ENCODE assay signal across 22 mouse cellular contexts in the genomic region with DNA sequence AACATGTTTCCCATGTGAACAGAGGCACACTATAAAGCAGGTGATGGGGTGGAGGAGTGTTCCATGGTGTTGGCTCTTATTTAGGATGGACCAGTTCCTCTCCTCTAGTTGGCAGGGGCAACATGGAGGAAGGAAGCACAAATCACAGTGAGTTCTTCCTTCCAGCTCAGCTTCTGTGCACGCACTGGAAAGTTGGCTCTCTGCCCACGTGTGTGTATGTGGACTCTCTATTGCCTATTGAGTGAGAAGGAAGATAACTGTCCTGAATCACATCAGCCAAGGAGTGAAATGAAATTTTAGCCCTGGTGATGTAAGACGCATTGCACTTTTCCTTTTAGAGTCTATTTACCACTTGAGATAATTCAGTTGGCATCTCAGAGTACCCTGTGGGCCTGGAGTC.
DNase-seq lines count a peak whose midpoint lies in the region; ATAC-seq and TF ChIP-seq lines count a peak whose summit lies in the region.
"Had no signal": no experiment of that assay in that cellular context is flagged by ENCODE, and none has a peak within 500 bp of the region (broad histone marks: within the 10 kb centered on the region; RNA-seq: fewer than 3 reads in every experiment).

No protein-coding gene starts in this region.

- H3K9me3 ChIP-seq in hindbrain, postnatal 0 days (ENCODE audit: low read length), result no peaks in the 10 kb centered on the region
- H3K9me3 ChIP-seq in hindbrain, embryonic 16.5 days (ENCODE audit: control insufficient read depth, low read length), result no peaks in the 10 kb centered on the region
- H3K9me3 ChIP-seq: embryonic facial prominence, embryonic 13.5 days; forebrain, embryonic 10.5 days; forebrain, embryonic 15.5 days; limb, embryonic 13.5 days; stomach, embryonic 15.5 days had no signal

- TF ChIP-seq CTCF in hindbrain, postnatal 0 days (IDR thresholded peaks at IDR 0.05; ENCODE audit: low read depth), result no peak

- no peaks in the 10 kb centered on the region for H3K27me3 ChIP-seq in hindbrain, postnatal 0 days (ENCODE audit: insufficient read depth, low read length)
- H3K27me3 ChIP-seq in hindbrain, embryonic 16.5 days (replicated peaks; ENCODE audit: control insufficient read depth, insufficient read depth, low read length), result no peaks in the 10 kb centered on the region
- H3K27me3 ChIP-seq: CH12.LX; embryonic facial prominence, embryonic 13.5 days; stomach, embryonic 15.5 days had no signal

- no peak overlapping the region for H3K9ac ChIP-seq in hindbrain, postnatal 0 days (replicated peaks; ENCODE audit: low read length)
- H3K9ac ChIP-seq in hindbrain, embryonic 16.5 days (ENCODE audit: low read depth, low read length), result no peak overlapping the region
- H3K9ac ChIP-seq: embryonic facial prominence, embryonic 13.5 days; forebrain, embryonic 15.5 days; limb, embryonic 13.5 days; stomach, embryonic 15.5 days had no signal

- intact Hi-C loops in left cerebral cortex, postnatal 4 days (cut with DNase I), result no loop called here

- ATAC-seq in hindbrain, postnatal 0 days, result no peak
- ATAC-seq in hindbrain, embryonic 16.5 days, result no peak
- ATAC-seq: activated CD4-positive, CD25-positive, alpha-beta regulatory T cell, adult 4 months; forebrain, embryonic 15.5 days; intestine, embryonic 16.5 days had no signal

- peaks cover 21% of the 10 kb centered on the region for H3K4me1 ChIP-seq in hindbrain, postnatal 0 days (ENCODE audit: insufficient read depth, low read length)
- peaks cover 10% of the 10 kb centered on the region; the same call in 1 of the 2 replicates for H3K4me1 ChIP-seq in hindbrain, embryonic 16.5 days (ENCODE audit: control insufficient read depth, insufficient read depth, low read depth, low read length)
- H3K4me1 ChIP-seq: embryonic facial prominence, embryonic 13.5 days; limb, embryonic 13.5 days; stomach, embryonic 15.5 days had no signal

- DNase-seq in adrenal gland, postnatal 10 days, result peak; percentile 5
- no peak for DNase-seq in adrenal gland, adult 18-20 months (ENCODE audit: low spot score in 2 of 2)
- DNase-seq in heart, adult 11 months, result peak; percentile 86
- DNase-seq in heart, adult 18-20 months, result no peak
- peak; percentile 23 for DNase-seq in hindbrain, postnatal 0 days (ENCODE audit: low spot score)
- DNase-seq in left cerebral cortex, postnatal 4 days, result peak; percentile 25
- no peak for DNase-seq in left cerebral cortex, adult 8-10 months (ENCODE audit: low spot score in 2 of 2)
- DNase-seq: cerebellum, adult 8-10 months; gastrocnemius, postnatal 25 days; lung, postnatal 10 days; midbrain, embryonic 14.5 days; right cerebral cortex, postnatal 25 days had no signal

- no peak overlapping the region for H3K4me2 ChIP-seq in hindbrain, postnatal 0 days (ENCODE audit: low read depth, low read length)
- no peak overlapping the region for H3K4me2 ChIP-seq in hindbrain, embryonic 16.5 days (ENCODE audit: low read length)
- H3K4me2 ChIP-seq: embryonic facial prominence, embryonic 13.5 days; forebrain, embryonic 15.5 days; limb, embryonic 13.5 days; liver, embryonic 11.5 days; stomach, embryonic 15.5 days had no signal

- H3K4me3 ChIP-seq in hindbrain, postnatal 0 days (ENCODE audit: low read length), result no peak overlapping the region
- H3K4me3 ChIP-seq in hindbrain, embryonic 16.5 days (ENCODE audit: low read length), result no peak overlapping the region
- H3K4me3 ChIP-seq: embryonic facial prominence, embryonic 13.5 days; forebrain, embryonic 10.5 days; forebrain, embryonic 15.5 days; limb, embryonic 13.5 days; stomach, embryonic 15.5 days had no signal

- no peak overlapping the region for H3K27ac ChIP-seq in hindbrain, postnatal 0 days
- H3K27ac ChIP-seq in hindbrain, embryonic 16.5 days (ENCODE audit: low read depth, low read length), result no peak overlapping the region
- H3K27ac ChIP-seq: embryonic facial prominence, embryonic 13.5 days; forebrain, embryonic 10.5 days; forebrain, embryonic 15.5 days; limb, embryonic 13.5 days; stomach, embryonic 15.5 days had no signal

- WGBS in hindbrain, postnatal 0 days, result 68% methylated on average over 3 of the region's 3 CpGs
- 60% methylated on average over 3 of the region's 3 CpGs for WGBS in hindbrain, embryonic 16.5 days

- no peaks in the 10 kb centered on the region for H3K36me3 ChIP-seq in hindbrain, postnatal 0 days (ENCODE audit: insufficient read depth, low read length)
- no peaks in the 10 kb centered on the region for H3K36me3 ChIP-seq in hindbrain, embryonic 16.5 days (ENCODE audit: control insufficient read depth, insufficient read depth, low read length)
- H3K36me3 ChIP-seq: embryonic facial prominence, embryonic 13.5 days; forebrain, embryonic 10.5 days; forebrain, embryonic 15.5 days; limb, embryonic 13.5 days; stomach, embryonic 15.5 days had no signal

Comparison
In these comparisons a context has a peak if more than half of its experiments do, and no peak if none do; other contexts are left out.
1. DNase-seq: peak in adrenal gland, postnatal 10 days (single experiment), heart, adult 11 months (single experiment), hindbrain, postnatal 0 days (single experiment) and left cerebral cortex, postnatal 4 days (single experiment); none in adrenal gland, adult 18-20 months (0 of 2), heart, adult 18-20 months (0 of 2) and left cerebral cortex, adult 8-10 months (0 of 2).